Mouse (Mus musculus) thymus, adult 2 months (tissue): ENCODE results near the gene Nt5dc2.
A peak's percentile ranks its signal among the peaks of the same experiment; 100 is the strongest.

ENCODE experiments used
- CTCF ChIP-seq: fragments of 200-500 bp; IDR thresholded peaks from 2 replicates; pipeline ENCODE4 v1.5.1; 2012; ENCODE audit warnings: mild to moderate bottlenecking, control low read depth, low read length, moderate library complexity, borderline replicate concordance; ENCODE audit not compliant: control insufficient read depth, poor library complexity, insufficient read depth; ENCODE audit errors: extremely low read depth
- POLR2A ChIP-seq: fragments of 200-500 bp; IDR thresholded peaks from 2 replicates; pipeline ENCODE4 v1.6.1; 2012; ENCODE audit warnings: mild to moderate bottlenecking, low read length, control low read depth, moderate library complexity; ENCODE audit not compliant: control insufficient read depth, poor library complexity, insufficient read depth; ENCODE audit errors: extremely low read depth

DNA sequence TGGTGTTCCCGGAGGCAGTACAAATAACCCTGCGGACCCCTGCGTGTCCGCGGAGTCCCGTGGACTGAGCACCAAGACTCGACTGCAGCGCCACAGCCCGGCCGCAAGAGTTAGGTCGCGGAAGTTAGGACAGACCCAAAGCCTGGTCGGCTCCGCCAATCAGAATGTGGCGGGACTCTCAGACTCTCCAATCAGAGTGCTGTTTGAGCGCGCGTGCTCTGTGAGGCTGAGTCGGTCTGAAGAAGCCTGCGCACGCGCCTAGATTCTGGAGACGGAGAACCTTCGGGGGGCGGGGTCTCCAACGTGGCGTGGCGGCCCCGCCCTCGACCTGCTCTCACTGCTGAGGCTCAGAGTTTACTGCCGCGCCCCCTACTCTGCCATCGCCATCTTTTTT is 2.0 kb upstream of the Nt5dc2 start, which contains the start of gene Smim4:
- TF ChIP-seq POLR2A (peak; percentile 86), CTCF (peak; percentile 77; the same call in 1 of the 2 replicates)
